Mouse (Mus musculus): ENCODE measurements around the gene Ptrhd1. TPM values are rescaled to one million over a fixed set of nuclear protein-coding genes. Genes with fewer than 3 reads are reported as not detected.
"Not testable (repeated sequence)": the region's sequence is repeated elsewhere in the genome, so short reads cannot be mapped to it uniquely, and the experiment has no call there.

Gene Ptrhd1
- polyA plus RNA-seq, 1 experiment = not detected

DNA sequence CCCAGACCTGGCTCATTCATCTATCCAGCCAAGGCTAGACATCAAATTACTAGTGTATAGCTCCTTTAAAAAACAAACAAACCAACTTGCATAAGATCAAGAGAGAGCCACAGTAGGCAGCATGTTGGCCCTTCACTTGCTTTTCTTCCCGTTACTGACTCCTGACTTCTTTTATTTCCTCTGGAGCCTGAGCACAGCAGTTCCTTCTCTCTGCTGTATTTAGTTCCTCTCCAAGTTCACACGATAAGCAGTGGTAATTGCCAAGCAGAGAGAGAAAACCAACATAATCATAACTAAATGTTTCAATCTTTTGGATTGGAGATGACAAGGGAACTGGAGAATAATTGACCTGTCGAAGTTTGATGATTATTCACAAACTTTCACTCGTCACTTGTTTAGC is 1.1 kb upstream of the Ptrhd1 start:
- Histone ChIP-seq H3K4me3 (ENCODE audit: insufficient read depth, low read depth, low read length) (no peak overlapping the region), H3K4me1 (ENCODE audit: control insufficient read depth, insufficient read depth, low read length) (no peaks in the 10 kb centered on the region), H3K27ac (ENCODE audit: insufficient read depth, low read depth, low read length) (no peak overlapping the region)
- TF ChIP-seq POLR2A (IDR thresholded peaks at IDR 0.05; ENCODE audit: insufficient read depth, low read depth, low read length) (no peak), CTCF (IDR thresholded peaks at IDR 0.05; ENCODE audit: insufficient read depth, low read depth, low read length) (no peak)
- WGBS = 31% methylated on average over 4 of the region's 4 CpGs

DNA sequence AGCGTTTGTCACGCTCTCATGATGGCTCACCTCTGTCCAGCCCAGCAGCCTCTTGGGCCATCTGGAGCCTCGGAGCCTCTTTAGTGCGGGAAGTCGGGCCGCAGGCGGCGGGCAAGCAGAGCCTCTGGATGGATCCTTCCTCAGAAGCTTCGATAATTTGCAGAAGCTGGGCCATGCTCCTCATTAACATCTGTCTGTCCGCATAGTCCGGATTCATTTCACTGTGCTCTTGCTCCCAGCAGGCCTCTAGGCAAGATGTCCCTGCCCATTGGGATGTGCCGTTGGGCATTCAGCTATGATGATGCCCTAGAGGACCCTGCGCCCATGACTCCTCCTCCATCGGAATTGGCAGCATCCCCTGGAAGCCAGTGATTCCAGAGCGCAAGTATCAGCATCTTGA is 3.7 kb downstream of the Ptrhd1 start:
- no peak for TF ChIP-seq CTCF (IDR thresholded peaks at IDR 0.05; ENCODE audit: insufficient read depth, low read depth, low read length)
- no peak for TF ChIP-seq POLR2A (IDR thresholded peaks at IDR 0.05; ENCODE audit: insufficient read depth, low read depth, low read length)
- 91% methylated on average over 15 of the region's 15 CpGs for whole genome bisulfite sequencing
- H3K27ac ChIP-seq (ENCODE audit: insufficient read depth, low read depth, low read length) = no peak overlapping the region
- H3K4me1 ChIP-seq (ENCODE audit: control insufficient read depth, insufficient read depth, low read length) = no peaks in the 10 kb centered on the region
- H3K4me3 ChIP-seq (ENCODE audit: insufficient read depth, low read depth, low read length) = no peak overlapping the region

DNA sequence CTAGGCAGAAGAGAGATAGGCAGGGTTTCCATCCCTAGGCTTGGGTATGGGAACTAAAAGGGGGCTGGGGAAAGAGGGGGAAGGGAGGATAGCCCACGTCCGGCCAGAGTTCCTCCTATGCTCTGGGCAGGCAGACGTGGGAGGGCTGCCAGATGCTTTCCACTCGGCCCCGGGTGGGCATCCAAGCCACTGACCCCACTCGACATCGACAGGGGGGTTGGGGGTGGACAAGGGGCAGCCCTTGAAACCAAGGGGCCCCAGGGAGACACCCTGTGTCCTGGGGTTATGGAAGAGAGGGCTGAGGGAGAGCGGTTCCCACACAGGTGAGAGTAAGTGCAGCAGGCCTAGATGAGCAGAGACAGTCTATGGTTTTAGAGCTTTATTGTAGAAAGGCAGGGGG is 6.5 kb downstream of the Ptrhd1 start:
- H3K4me3 ChIP-seq (ENCODE audit: insufficient read depth, low read depth, low read length); H3K27ac ChIP-seq (ENCODE audit: insufficient read depth, low read depth, low read length); H3K4me1 ChIP-seq (ENCODE audit: control insufficient read depth, insufficient read depth, low read length): not testable (repeated sequence)
- WGBS = 73% methylated on average over 8 of the region's 8 CpGs

DNA sequence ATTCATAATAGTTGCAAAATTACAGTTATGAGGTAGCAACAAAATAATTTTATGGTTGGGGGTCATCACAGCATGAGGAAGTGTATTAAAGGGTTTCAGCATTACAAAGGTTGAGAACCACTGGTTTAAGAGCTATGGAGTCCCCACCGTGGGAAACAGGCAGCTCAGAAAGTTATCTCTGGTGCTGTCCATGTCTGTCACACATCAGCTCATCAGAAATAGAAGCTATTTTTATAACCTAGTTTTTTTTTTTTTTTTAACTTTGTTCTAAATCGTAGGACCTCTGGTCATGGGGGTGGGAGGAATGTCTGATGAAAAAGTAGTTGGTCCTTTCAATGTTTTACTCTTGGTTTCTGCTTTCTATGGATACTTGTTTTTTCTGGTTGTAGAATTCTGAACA is 10.0 kb downstream of the Ptrhd1 start:
- TF ChIP-seq CTCF (IDR thresholded peaks at IDR 0.05; ENCODE audit: insufficient read depth, low read depth, low read length) (no peak), POLR2A (IDR thresholded peaks at IDR 0.05; ENCODE audit: insufficient read depth, low read depth, low read length) (no peak)
- Histone ChIP-seq H3K27ac (ENCODE audit: insufficient read depth, low read depth, low read length) (no peak overlapping the region), H3K4me3 (ENCODE audit: insufficient read depth, low read depth, low read length) (no peak overlapping the region), H3K4me1 (ENCODE audit: control insufficient read depth, insufficient read depth, low read length) (no peaks in the 10 kb centered on the region)
- WGBS = 88% methylated on average over 2 of the region's 2 CpGs

DNA sequence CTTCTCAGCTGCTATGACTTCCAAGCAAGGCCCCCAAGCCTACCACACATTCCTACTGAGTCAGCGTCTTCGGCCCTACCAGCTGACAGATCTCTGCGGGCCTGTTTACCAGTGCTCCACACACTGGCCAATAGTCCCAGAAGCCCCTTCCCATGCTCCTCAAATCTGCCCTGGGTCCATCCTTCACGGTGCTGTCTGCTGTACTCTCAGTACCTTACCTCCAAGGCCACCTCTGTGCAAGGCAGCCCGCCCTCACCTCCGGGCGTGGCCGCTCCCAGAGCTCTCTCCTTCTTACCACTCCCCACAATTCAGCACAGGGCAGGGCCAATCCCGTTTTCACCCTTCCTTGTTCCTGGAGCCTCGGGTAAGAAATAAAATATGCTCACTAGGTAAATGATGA is 11.9 kb downstream of the Ptrhd1 start:
- Histone ChIP-seq H3K4me3 (ENCODE audit: insufficient read depth, low read depth, low read length) (no peak overlapping the region), H3K4me1 (ENCODE audit: control insufficient read depth, insufficient read depth, low read length) (no peaks in the 10 kb centered on the region), H3K27ac (ENCODE audit: insufficient read depth, low read depth, low read length) (no peak overlapping the region)
- TF ChIP-seq POLR2A (IDR thresholded peaks at IDR 0.05; ENCODE audit: insufficient read depth, low read depth, low read length) = no peak
- TF ChIP-seq CTCF (IDR thresholded peaks at IDR 0.05; ENCODE audit: insufficient read depth, low read depth, low read length) = no peak
- 92% methylated on average over 10 of the region's 10 CpGs for WGBS

DNA sequence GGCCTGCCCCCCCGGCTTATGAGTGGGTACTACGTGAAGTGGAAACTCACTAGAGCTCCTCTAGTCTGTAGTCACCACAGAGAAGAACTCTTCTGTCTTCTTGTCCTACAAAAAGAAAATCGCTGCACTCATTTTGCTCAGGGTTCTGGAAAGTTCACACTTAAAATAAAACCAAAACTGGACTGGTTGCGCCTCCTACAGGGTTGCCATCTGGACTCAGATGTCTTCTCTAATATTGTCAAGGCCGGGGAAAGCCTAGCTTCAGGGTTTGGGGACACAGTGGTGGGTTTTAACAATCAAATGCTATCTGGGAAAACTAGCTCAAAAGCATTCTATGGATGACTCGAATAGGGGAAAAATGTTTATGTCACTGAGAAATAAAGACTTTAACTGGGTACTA is 16.0 kb downstream of the Ptrhd1 start:
- no peaks in the 10 kb centered on the region for H3K4me1 ChIP-seq (ENCODE audit: control insufficient read depth, insufficient read depth, low read length)
- H3K4me3 ChIP-seq (ENCODE audit: insufficient read depth, low read depth, low read length) = no peak overlapping the region
- H3K27ac ChIP-seq (ENCODE audit: insufficient read depth, low read depth, low read length) = no peak overlapping the region
- TF ChIP-seq POLR2A (IDR thresholded peaks at IDR 0.05; ENCODE audit: insufficient read depth, low read depth, low read length) (no peak), CTCF (IDR thresholded peaks at IDR 0.05; ENCODE audit: insufficient read depth, low read depth, low read length) (no peak)
- 80% methylated on average over 6 of the region's 6 CpGs for WGBS

DNA sequence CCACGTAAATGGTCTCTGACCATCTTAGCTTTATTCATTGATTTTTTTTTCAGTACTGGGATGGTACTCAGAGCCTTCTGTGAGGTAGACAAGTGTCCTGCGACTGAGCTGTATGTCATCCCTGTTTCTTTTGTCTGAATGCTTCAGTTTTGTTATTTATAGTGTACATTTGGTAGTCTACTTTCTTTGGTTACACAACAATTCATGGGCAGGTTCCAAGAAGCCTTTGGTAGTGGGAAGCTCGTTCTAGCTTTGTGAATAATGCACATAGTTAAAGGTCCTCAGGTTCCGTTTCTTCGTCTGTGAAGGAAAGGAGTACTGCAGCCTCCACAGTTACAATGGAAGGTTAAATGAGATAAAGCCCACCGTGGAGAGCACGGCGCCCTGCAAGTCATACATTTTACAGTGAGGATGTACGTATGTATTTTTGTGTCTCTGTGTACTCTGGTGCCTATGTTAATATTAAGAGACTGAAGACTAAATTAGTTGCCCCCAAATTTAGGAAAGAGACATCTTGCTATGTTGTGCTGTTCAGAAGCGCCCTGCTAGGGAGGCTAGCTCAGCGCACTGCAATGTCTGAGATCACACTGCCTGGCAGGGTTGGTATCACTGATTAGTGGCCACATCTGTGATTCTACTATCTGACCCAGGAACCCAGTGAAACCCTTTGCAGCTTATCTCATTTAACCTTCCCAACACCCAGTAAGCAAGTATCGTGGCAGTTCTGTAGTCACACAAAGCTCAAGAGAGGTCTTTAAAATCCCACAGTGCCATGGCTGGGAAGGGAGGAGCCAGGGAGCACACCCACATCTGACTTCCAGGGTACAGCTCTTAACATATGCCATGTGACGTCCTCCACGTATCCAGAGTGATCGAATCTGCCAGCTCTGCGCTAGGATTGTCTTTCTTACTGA is 19.2 kb downstream of the Ptrhd1 start:
- 92% methylated on average over 16 of the region's 16 CpGs for WGBS
- Histone ChIP-seq H3K4me3 (ENCODE audit: insufficient read depth, low read depth, low read length) (no peak overlapping the region), H3K4me1 (ENCODE audit: control insufficient read depth, insufficient read depth, low read length) (no peaks in the 10 kb centered on the region), H3K27ac (ENCODE audit: insufficient read depth, low read depth, low read length) (no peak overlapping the region)
- TF ChIP-seq POLR2A (IDR thresholded peaks at IDR 0.05; ENCODE audit: insufficient read depth, low read depth, low read length) (no peak), CTCF (IDR thresholded peaks at IDR 0.05; ENCODE audit: insufficient read depth, low read depth, low read length) (no peak)

DNA sequence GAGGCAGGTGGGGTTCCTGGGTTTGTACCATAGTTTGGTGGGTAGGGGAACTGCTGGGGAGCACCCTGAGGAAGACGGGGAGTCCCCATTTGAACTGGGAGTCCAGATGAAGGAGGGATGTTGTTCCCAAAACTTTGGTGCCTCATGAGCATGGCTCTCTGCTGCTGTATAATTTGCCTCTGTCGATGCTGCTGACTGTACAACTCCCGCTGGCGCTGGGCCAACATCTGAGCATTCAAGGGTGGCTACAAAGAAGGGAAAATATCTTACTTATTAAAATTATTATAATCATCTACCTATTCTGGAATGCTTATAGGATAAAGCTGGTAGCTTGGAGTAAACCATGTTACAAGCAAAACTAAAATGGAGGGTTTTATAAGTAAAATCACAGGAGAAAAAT is 33.9 kb downstream of the Ptrhd1 start:
- WGBS = 92% methylated on average over 4 of the region's 4 CpGs
- H3K4me3 ChIP-seq (ENCODE audit: insufficient read depth, low read depth, low read length) = no peak overlapping the region
- H3K27ac ChIP-seq (ENCODE audit: insufficient read depth, low read depth, low read length) = no peak overlapping the region
- peaks cover 7% of the 10 kb centered on the region for H3K4me1 ChIP-seq (ENCODE audit: control insufficient read depth, insufficient read depth, low read length)
- TF ChIP-seq CTCF (IDR thresholded peaks at IDR 0.05; ENCODE audit: insufficient read depth, low read depth, low read length) = no peak
- no peak for TF ChIP-seq POLR2A (IDR thresholded peaks at IDR 0.05; ENCODE audit: insufficient read depth, low read depth, low read length)

DNA sequence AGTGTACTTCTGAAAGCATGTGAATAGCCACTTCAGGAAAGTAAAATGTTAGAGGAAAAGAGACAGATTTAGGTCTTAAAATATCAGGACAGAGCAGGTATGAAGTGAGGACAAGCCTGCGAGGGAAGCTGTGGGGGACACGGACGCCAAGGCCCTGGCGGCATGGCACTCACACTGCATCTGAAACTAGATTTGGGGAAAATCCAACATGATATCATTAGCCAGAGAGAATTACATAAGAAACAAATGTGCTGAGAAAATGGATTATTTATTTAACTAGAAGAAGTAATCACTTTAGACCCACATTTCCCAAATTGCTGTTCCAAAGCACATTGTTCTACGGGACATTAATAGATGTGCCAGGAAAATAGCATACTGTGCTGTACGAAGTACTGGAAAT is 37.3 kb downstream of the Ptrhd1 start:
- H3K4me3 ChIP-seq (ENCODE audit: insufficient read depth, low read depth, low read length) = no peak overlapping the region
- H3K27ac ChIP-seq (ENCODE audit: insufficient read depth, low read depth, low read length) = no peak overlapping the region
- TF ChIP-seq CTCF (IDR thresholded peaks at IDR 0.05; ENCODE audit: insufficient read depth, low read depth, low read length) (no peak), POLR2A (IDR thresholded peaks at IDR 0.05; ENCODE audit: insufficient read depth, low read depth, low read length) (no peak)
- H3K4me1 ChIP-seq (ENCODE audit: control insufficient read depth, insufficient read depth, low read length) = peaks cover 7% of the 10 kb centered on the region
- 31% methylated on average over 6 of the region's 6 CpGs for WGBS

Measured in olfactory bulb, adult 2 months (tissue).